In genomic region chr10:86173284-86173683, GRCm38 (mm10) we compare ENCODE assay signal across 27 mouse cellular contexts.
A peak's percentile ranks its signal among the peaks of the same experiment; 100 is the strongest.
DNase-seq lines count a peak whose midpoint lies in the region; ATAC-seq and TF ChIP-seq lines count a peak whose summit lies in the region.
"Had no signal": no experiment of that assay in that cellular context is flagged by ENCODE, and none has a peak within 500 bp of the region (broad histone marks: within the 10 kb centered on the region; RNA-seq: fewer than 3 reads in every experiment).

No protein-coding gene starts in this region.

- WGBS in hindbrain, postnatal 0 days, result 90% methylated on average over 4 of the region's 4 CpGs

- peaks cover 9% of the 10 kb centered on the region for H3K4me1 ChIP-seq in embryonic fibroblast, embryonic 13.5 days (ENCODE audit: control insufficient read depth, insufficient read depth, low read length)
- H3K4me1 ChIP-seq in hindbrain, postnatal 0 days (ENCODE audit: insufficient read depth, low read length), result no peaks in the 10 kb centered on the region
- H3K4me1 ChIP-seq: embryonic facial prominence, embryonic 10.5 days; embryonic facial prominence, embryonic 13.5 days; forebrain, embryonic 10.5 days; forebrain, embryonic 13.5 days; heart, embryonic 13.5 days; hindbrain, embryonic 12.5 days; hindbrain, embryonic 15.5 days; intestine, embryonic 15.5 days had no signal

- H3K4me3 ChIP-seq in embryonic fibroblast, embryonic 13.5 days (ENCODE audit: insufficient read depth, low read length), result no peak overlapping the region
- H3K4me3 ChIP-seq in hindbrain, postnatal 0 days (ENCODE audit: low read length), result no peak overlapping the region
- H3K4me3 ChIP-seq: embryonic facial prominence, embryonic 10.5 days; embryonic facial prominence, embryonic 13.5 days; forebrain, embryonic 10.5 days; forebrain, embryonic 13.5 days; heart, embryonic 13.5 days; hindbrain, embryonic 12.5 days; hindbrain, embryonic 15.5 days; intestine, embryonic 15.5 days had no signal

- TF ChIP-seq CTCF in embryonic fibroblast, embryonic 13.5 days (IDR thresholded peaks at IDR 0.05; ENCODE audit: borderline replicate concordance, insufficient read depth, low read length), result no peak
- no peak for TF ChIP-seq CTCF in hindbrain, postnatal 0 days (IDR thresholded peaks at IDR 0.05; ENCODE audit: low read depth)

- H3K27me3 ChIP-seq in hindbrain, postnatal 0 days (ENCODE audit: insufficient read depth, low read length), result no peaks in the 10 kb centered on the region
- H3K27me3 ChIP-seq: embryonic facial prominence, embryonic 13.5 days; forebrain, embryonic 13.5 days; heart, embryonic 13.5 days; hindbrain, embryonic 12.5 days; hindbrain, embryonic 15.5 days; intestine, embryonic 15.5 days had no signal

- peak; percentile 72 for DNase-seq in 3134 (ENCODE audit: extremely low read depth, insufficient read length, low spot score)
- peak; percentile 72 for DNase-seq in Muller cell, postnatal 12 days (ENCODE audit: inconsistent ontology term)
- DNase-seq in cerebellum, adult 8-10 months, result no peak
- no peak for DNase-seq in hindbrain, postnatal 0 days (ENCODE audit: low spot score)
- no peak for DNase-seq in cerebellum, postnatal 36 days
- no peak for DNase-seq in cerebellum, adult 9-11 months
- DNase-seq: adrenal gland, adult 8-10 months; adrenal gland, postnatal 25 days; cerebellum, adult 11-12 months; cerebellum, adult 9-10 months; cerebellum, postnatal 25 days; embryo, embryonic 11 days; gastrocnemius, postnatal 14 days; heart, adult 18-20 months; kidney, adult 11 months had no signal

- no peaks in the 10 kb centered on the region for H3K36me3 ChIP-seq in hindbrain, postnatal 0 days (ENCODE audit: insufficient read depth, low read length)
- H3K36me3 ChIP-seq: embryonic facial prominence, embryonic 10.5 days; embryonic facial prominence, embryonic 13.5 days; forebrain, embryonic 10.5 days; heart, embryonic 13.5 days; hindbrain, embryonic 12.5 days; hindbrain, embryonic 15.5 days; intestine, embryonic 15.5 days had no signal

- H3K27ac ChIP-seq in embryonic fibroblast, embryonic 13.5 days (ENCODE audit: insufficient read depth, low read length), result peak overlapping the region; percentile 69
- no peak overlapping the region for H3K27ac ChIP-seq in hindbrain, postnatal 0 days
- H3K27ac ChIP-seq: embryonic facial prominence, embryonic 10.5 days; embryonic facial prominence, embryonic 13.5 days; forebrain, embryonic 10.5 days; forebrain, embryonic 13.5 days; heart, embryonic 13.5 days; hindbrain, embryonic 12.5 days; hindbrain, embryonic 15.5 days; intestine, embryonic 15.5 days had no signal

- no peak for TF ChIP-seq POLR2A in embryonic fibroblast, embryonic 13.5 days (IDR thresholded peaks at IDR 0.05; ENCODE audit: low read depth, low read length)

- no peaks in the 10 kb centered on the region for H3K9me3 ChIP-seq in hindbrain, postnatal 0 days (ENCODE audit: low read length)
- H3K9me3 ChIP-seq: embryonic facial prominence, embryonic 10.5 days; embryonic facial prominence, embryonic 13.5 days; forebrain, embryonic 10.5 days; forebrain, embryonic 13.5 days; heart, embryonic 13.5 days; hindbrain, embryonic 12.5 days; hindbrain, embryonic 15.5 days; intestine, embryonic 15.5 days had no signal

- H3K4me2 ChIP-seq in hindbrain, postnatal 0 days (ENCODE audit: low read depth, low read length), result no peak overlapping the region
- H3K4me2 ChIP-seq: embryonic facial prominence, embryonic 13.5 days; forebrain, embryonic 13.5 days; heart, embryonic 13.5 days; hindbrain, embryonic 12.5 days; hindbrain, embryonic 15.5 days; intestine, embryonic 15.5 days had no signal

- no peak overlapping the region for H3K9ac ChIP-seq in hindbrain, postnatal 0 days (replicated peaks; ENCODE audit: low read length)
- H3K9ac ChIP-seq: embryonic facial prominence, embryonic 13.5 days; forebrain, embryonic 13.5 days; heart, embryonic 13.5 days; hindbrain, embryonic 12.5 days; hindbrain, embryonic 15.5 days; intestine, embryonic 15.5 days had no signal

- ATAC-seq in megakaryocyte progenitor cell, adult 5-6 weeks (replicated peaks; ENCODE audit: poor library complexity), result peak; percentile 49
- ATAC-seq in hindbrain, postnatal 0 days, result no peak
- ATAC-seq: activated CD4-positive, CD25-positive, alpha-beta regulatory T cell, adult 4 months; forebrain, embryonic 13.5 days; forebrain, embryonic 16.5 days; intestine, embryonic 15.5 days had no signal

Comparison
In these comparisons a context has a peak if more than half of its experiments do, and no peak if none do; other contexts are left out.
1. DNase-seq: peak in 3134 (single experiment) and Muller cell, postnatal 12 days (single experiment); none in cerebellum, adult 8-10 months (single experiment), hindbrain, postnatal 0 days (single experiment), cerebellum, postnatal 36 days (0 of 2) and cerebellum, adult 9-11 months (single experiment).